Mouse (Mus musculus): ENCODE data around the gene BC035947.

GRCm38 (mm10) chr1:78546258-78546657 lies 34.3 kb upstream of the BC035947 start:
- no peak for TF ChIP-seq ZNF384 (IDR thresholded peaks at IDR 0.05; ENCODE audit: low read depth, low read length)
- no peak for TF ChIP-seq EP300 (IDR thresholded peaks at IDR 0.05; ENCODE audit: low read length)
- no peak for TF ChIP-seq CTCF (conservative IDR thresholded peaks at IDR 0.05 in 1 of 2, IDR thresholded peaks at IDR 0.05 in 1 of 2; ENCODE audit: low read depth in 2 of 2, low read length in 2 of 2)
- no peak for TF ChIP-seq SMC3 (IDR thresholded peaks at IDR 0.05; ENCODE audit: low read depth, low read length)
- TF ChIP-seq TCF12 (IDR thresholded peaks at IDR 0.05; ENCODE audit: low read depth, low read length) = no peak
- TF ChIP-seq MAFK (IDR thresholded peaks at IDR 0.05; ENCODE audit: insufficient replicate concordance, low read length) = no peak
- no peak for TF ChIP-seq USF1 (IDR thresholded peaks at IDR 0.05; ENCODE audit: low read depth, low read length)
- TF ChIP-seq CHD2 (IDR thresholded peaks at IDR 0.05; ENCODE audit: low read length) = no peak
- TF ChIP-seq RCOR1 (conservative IDR thresholded peaks at IDR 0.05; ENCODE audit: low read depth, low read length) = no peak
- TF ChIP-seq POLR2AphosphoS2 (IDR thresholded peaks at IDR 0.05; ENCODE audit: low read depth, low read length) = no peak

Measured in CH12.LX (cell line).